Mouse (Mus musculus) cortical plate, adult 2 months (tissue): ENCODE data around the gene Ncapd2.

Source experiments
- CTCF ChIP-seq: fragments of 200-500 bp; IDR thresholded peaks from 2 replicates; pipeline ENCODE4 v1.5.1; 2011; ENCODE audit warnings: mild to moderate bottlenecking, control low read depth, low read length; ENCODE audit not compliant: insufficient read depth; ENCODE audit errors: extremely low read depth
- POLR2A ChIP-seq: fragments of 200-500 bp; IDR thresholded peaks from 2 replicates; pipeline ENCODE4 v1.6.1; 2011; ENCODE audit warnings: mild to moderate bottlenecking, low read length, control low read depth; ENCODE audit not compliant: insufficient read depth; ENCODE audit errors: extremely low read depth

- TF ChIP-seq CTCF: peak; percentile 23; the same call in 1 of the 2 replicates
- no peak for TF ChIP-seq POLR2A
Observed at GRCm38 (mm10) chr6:125154550-125154949, 37.0 kb downstream of the Ncapd2 start.
